Mouse (Mus musculus) stomach, postnatal 0 days (tissue): ENCODE measurements at regions not wholly inside any gene's neighbourhood (a gene's known extent, or its start where the extent isn't known, plus 50 kb on each side); places are given as distances from the start of the nearest gene placed in this dataset.

Source experiments
- CTCF ChIP-seq: IDR thresholded peaks from 2 replicates; pipeline ENCODE4 v1.5.1; 2016; ENCODE audit warnings: antibody characterized with exemption, low read depth, mild to moderate bottlenecking, moderate library complexity
- EP300 ChIP-seq: optimal IDR thresholded peaks from 2 replicates; pipeline ENCODE3; 2016; ENCODE audit warnings: antibody characterized with exemption

DNA sequence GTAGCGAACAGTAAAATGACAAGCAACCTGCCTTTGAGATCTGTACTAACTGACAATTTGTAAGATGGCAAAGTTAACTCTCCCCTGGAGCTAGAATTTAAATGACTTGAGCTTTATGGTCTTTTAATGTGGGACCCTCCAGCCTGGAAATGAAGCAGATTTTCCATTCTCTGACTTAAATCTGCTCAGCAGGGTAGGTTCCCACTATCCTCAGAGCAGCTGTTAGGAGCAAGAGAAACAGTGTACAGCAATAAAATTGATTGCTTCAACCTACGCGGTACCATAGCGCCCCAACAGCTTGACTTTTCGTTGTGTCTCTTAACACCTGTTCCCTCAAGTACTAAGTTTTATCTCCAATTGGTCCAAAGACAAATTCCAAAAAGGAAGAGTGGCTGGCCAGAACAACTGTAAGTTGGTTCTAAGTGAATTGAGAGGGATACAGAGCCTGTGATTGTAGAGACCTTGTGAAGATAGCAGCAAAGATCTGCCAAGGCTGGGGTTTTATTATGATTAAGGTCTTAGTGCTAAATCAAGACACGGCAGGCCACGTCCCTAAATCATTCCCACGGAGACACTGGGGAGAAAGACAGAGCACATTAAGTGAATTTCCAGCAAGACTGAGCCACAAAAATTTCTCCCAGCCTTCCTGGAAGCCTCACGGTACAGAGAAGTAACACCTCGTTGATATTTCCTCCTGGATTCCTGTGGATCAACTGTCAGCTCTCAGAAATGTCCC, 230.1 kb downstream of the Pros1 start:
- TF ChIP-seq EP300 (no peak), CTCF (no peak)
